Mouse (Mus musculus) small intestine, adult 2 months (tissue): ENCODE measurements around the gene Nrg3.

Source experiments
- CTCF ChIP-seq: fragments of 200-500 bp; IDR thresholded peaks from 2 replicates; pipeline ENCODE4 v1.5.1; 2012; ENCODE audit warnings: low read depth, mild to moderate bottlenecking, control low read depth, inconsistent platforms, low read length, moderate library complexity, mixed read lengths; ENCODE audit not compliant: insufficient replicate concordance, insufficient read length; ENCODE audit errors: extremely low read depth
- POLR2A ChIP-seq: fragments of 200-500 bp; IDR thresholded peaks from 2 replicates; pipeline ENCODE4 v1.6.1; 2012; ENCODE audit warnings: low read depth, mild to moderate bottlenecking, control low read depth, inconsistent platforms, low read length, moderate library complexity

GRCm38 (mm10) chr14:39265121-39265520, 207.8 kb downstream of the Nrg3 start:
- no peak for TF ChIP-seq CTCF
- no peak for TF ChIP-seq POLR2A
